Mouse (Mus musculus): ENCODE measurements around the gene A730049H05Rik.

A730049H05Rik gene

GRCm38 (mm10) chr6:92879700-92880265 is 63.5 kb downstream of the A730049H05Rik start:
- no peak for DNase-seq (ENCODE audit: low read depth)

GRCm38 (mm10) chr6:92882446-92882845 is 66.2 kb downstream of the A730049H05Rik start:
- no peak for DNase-seq (ENCODE audit: low read depth)

- DNase-seq (ENCODE audit: low read depth) = no peak
Observed at GRCm38 (mm10) chr6:92883131-92883900, 67.0 kb downstream of the A730049H05Rik start.

- DNase-seq (ENCODE audit: low read depth) = no peak
Observed at GRCm38 (mm10) chr6:92891535-92891934, 75.3 kb downstream of the A730049H05Rik start.
